Mouse (Mus musculus) inflammation-experienced regulatory T-cells, adult 6 months (primary cell): ENCODE measurements at regions not wholly inside any gene's neighbourhood (a gene's known extent, or its start where the extent isn't known, plus 50 kb on each side); places are given as distances from the start of the nearest gene placed in this dataset.
"Not testable (repeated sequence)": the region's sequence is repeated elsewhere in the genome, so short reads cannot be mapped to it uniquely, and the experiment has no call there.

Experiments
- ATAC-seq: one replicate; pipeline ENCODE4 v1.8.0; 2017

GRCm38 (mm10) chr1:189156906-189157305, 149.3 kb upstream of the Kctd3 start:
- ATAC-seq = no peak

- ATAC-seq = no peak
Observed at GRCm38 (mm10) chr1:189154376-189154775, 146.7 kb upstream of the Kctd3 start.

- no peak for ATAC-seq
Observed at GRCm38 (mm10) chr1:189153150-189153549, 145.5 kb upstream of the Kctd3 start.

- ATAC-seq = no peak
Observed at GRCm38 (mm10) chr1:189142982-189143451, 135.4 kb upstream of the Kctd3 start.

GRCm38 (mm10) chr1:189142551-189142950, 134.9 kb upstream of the Kctd3 start:
- no peak for ATAC-seq

GRCm38 (mm10) chr1:189141694-189142093, 134.1 kb upstream of the Kctd3 start:
- no peak for ATAC-seq

- no peak for ATAC-seq
Observed at GRCm38 (mm10) chr1:189136731-189137385, 129.2 kb upstream of the Kctd3 start.

- ATAC-seq = no peak
Observed at GRCm38 (mm10) chr1:189135826-189136225, 128.2 kb upstream of the Kctd3 start.

- no peak for ATAC-seq
Observed at GRCm38 (mm10) chr1:189128706-189129105, 121.1 kb upstream of the Kctd3 start.

GRCm38 (mm10) chr1:189128246-189128645, 120.6 kb upstream of the Kctd3 start:
- ATAC-seq = not testable (repeated sequence)

GRCm38 (mm10) chr1:189127367-189127766, 119.7 kb upstream of the Kctd3 start:
- no peak for ATAC-seq

GRCm38 (mm10) chr1:189119941-189120735, 112.5 kb upstream of the Kctd3 start:
- ATAC-seq = no peak

GRCm38 (mm10) chr1:189119005-189119404, 111.4 kb upstream of the Kctd3 start:
- ATAC-seq = not testable (repeated sequence)

- ATAC-seq = no peak
Observed at GRCm38 (mm10) chr1:189118582-189118981, 110.9 kb upstream of the Kctd3 start.

- no peak for ATAC-seq
Observed at GRCm38 (mm10) chr1:189115914-189116313, 108.3 kb upstream of the Kctd3 start.

- no peak for ATAC-seq
Observed at GRCm38 (mm10) chr1:189115279-189115678, 107.6 kb upstream of the Kctd3 start.

- ATAC-seq = no peak
Observed at GRCm38 (mm10) chr1:189108260-189109035, 100.8 kb upstream of the Kctd3 start.

GRCm38 (mm10) chr1:189107841-189108240, 100.2 kb upstream of the Kctd3 start:
- no peak for ATAC-seq

- no peak for ATAC-seq
Observed at GRCm38 (mm10) chr1:189107156-189107555, 99.5 kb upstream of the Kctd3 start.

GRCm38 (mm10) chr1:189105276-189105675, 97.6 kb upstream of the Kctd3 start:
- ATAC-seq = no peak

- no peak for ATAC-seq
Observed at GRCm38 (mm10) chr1:189102781-189103180, 95.1 kb upstream of the Kctd3 start.

- no peak for ATAC-seq
Observed at GRCm38 (mm10) chr1:189099121-189099520, 91.5 kb upstream of the Kctd3 start.

- no peak for ATAC-seq
Observed at GRCm38 (mm10) chr1:189092819-189093218, 85.2 kb upstream of the Kctd3 start.
